Mouse (Mus musculus) midbrain, embryonic 12.5 days (tissue): ENCODE data around the gene Gm20920. TPM values are rescaled to one million over a fixed set of nuclear protein-coding genes. Genes with fewer than 3 reads are reported as not detected.
"Not testable (repeated sequence)": the region's sequence is repeated elsewhere in the genome, so short reads cannot be mapped to it uniquely, and the experiment has no call there.

Experiments
- ATAC-seq: fragments of 200-750 bp; cut with Nextera tagmentation; 2 replicates; pipeline ENCODE4 v1.8.0; 2017; ENCODE audit warnings: low read depth, moderate TSS enrichment, moderate library complexity; ENCODE audit not compliant: low FRiP score
- H3K27ac ChIP-seq: fragments of 300-500 bp; sonication (generic); replicated peaks from 2 replicates; pipeline ENCODE4 v1.5.1; 2016; ENCODE audit warnings: mild to moderate bottlenecking
- H3K27me3 ChIP-seq: fragments of 300-500 bp; sonication (generic); 2 replicates; pipeline ENCODE4 v1.6.1; 2016; ENCODE audit warnings: mild to moderate bottlenecking
- H3K36me3 ChIP-seq: fragments of 300-500 bp; sonication (generic); 2 replicates; pipeline ENCODE4 v1.6.1; 2016
- H3K4me1 ChIP-seq: fragments of 300-500 bp; sonication (generic); 2 replicates; pipeline ENCODE4 v1.6.1; 2016
- H3K4me2 ChIP-seq: fragments of 300-500 bp; sonication (generic); replicated peaks from 2 replicates; pipeline ENCODE4 v1.6.1; 2016; ENCODE audit warnings: mild to moderate bottlenecking, moderate library complexity
- H3K4me3 ChIP-seq: fragments of 300-500 bp; sonication (generic); 2 replicates; pipeline ENCODE4 v1.5.1; 2016; ENCODE audit warnings: mild to moderate bottlenecking
- H3K9ac ChIP-seq: fragments of 300-500 bp; sonication (generic); replicated peaks from 2 replicates; pipeline ENCODE4 v1.6.1; 2016; ENCODE audit warnings: mild to moderate bottlenecking, moderate library complexity
- H3K9me3 ChIP-seq: fragments of 300-500 bp; sonication (generic); 2 replicates; pipeline ENCODE4 v1.6.1; 2016; ENCODE audit warnings: mild to moderate bottlenecking
- WGBS: fragments of 180-500 bp; shearing (Covaris S2); methylation state at CpG from one replicate; pipeline ENCODE4 v1.1.7; 2016; 5-methylcytosine and 5-hydroxymethylcytosine counted together
- polyA plus RNA-seq: library from polyadenylated mRNA; unstranded; fragments of >200 nt; fragmentation: Nextera tagmentation; extraction: Ambion mirVana; gene quantifications from 2 replicates; pipeline ENCODE4 v1.2.1, GENCODE M21; 2016

The Gm20920 gene
- polyA plus RNA-seq: not detected in 2 replicates

DNA sequence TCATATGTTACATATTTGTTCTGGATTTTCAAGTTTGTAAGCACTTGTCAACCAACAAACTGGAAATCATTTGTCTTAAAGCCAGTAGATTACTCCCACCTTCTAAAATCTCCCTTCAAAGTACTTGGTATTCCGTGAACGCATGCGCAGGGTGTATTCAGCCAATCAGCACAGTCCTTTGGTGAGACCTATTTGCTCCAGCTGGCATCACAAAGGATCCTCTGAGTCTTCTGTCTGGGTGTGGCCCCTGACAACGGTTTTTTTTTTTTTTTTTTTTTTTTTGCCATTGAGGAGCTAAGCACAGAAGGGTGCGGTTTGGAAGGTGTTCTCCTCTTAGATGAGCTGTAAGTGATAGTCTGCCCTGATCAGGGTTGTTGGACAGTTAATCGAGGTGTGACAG, at the start of gene Gm20920:
TSS of gene Gm20920 (plus strand) at position 301 of the 400 bp plus-strand sequence.
- no CpG with 5 or more reads among the region's 6 CpGs for WGBS
- H3K4me3 ChIP-seq, H3K27ac ChIP-seq, ATAC-seq, H3K27me3 ChIP-seq, H3K36me3 ChIP-seq, H3K9ac ChIP-seq, H3K4me2 ChIP-seq, H3K9me3 ChIP-seq, H3K4me1 ChIP-seq: not testable (repeated sequence)
